Mouse (Mus musculus) liver, adult 2 months (tissue): ENCODE results near the gene Serpinb8.

Experiments used
- CTCF ChIP-seq: fragments of 200-500 bp; IDR thresholded peaks from 2 replicates; pipeline ENCODE4 v1.5.1; 2011; ENCODE audit warnings: low read depth, low read length, control low read depth
- POLR2A ChIP-seq: fragments of 200-500 bp; IDR thresholded peaks from 2 replicates; pipeline ENCODE4 v1.6.1; 2011; ENCODE audit warnings: low read length, control low read depth; ENCODE audit not compliant: insufficient read depth; ENCODE audit errors: extremely low read depth

- TF ChIP-seq CTCF (no peak), POLR2A (no peak)
Measured at GRCm38 (mm10) chr1:107581220-107581619, 8.6 kb upstream of the Serpinb8 start.
